Mouse (Mus musculus): ENCODE data around the gene Vsx2.

DNA sequence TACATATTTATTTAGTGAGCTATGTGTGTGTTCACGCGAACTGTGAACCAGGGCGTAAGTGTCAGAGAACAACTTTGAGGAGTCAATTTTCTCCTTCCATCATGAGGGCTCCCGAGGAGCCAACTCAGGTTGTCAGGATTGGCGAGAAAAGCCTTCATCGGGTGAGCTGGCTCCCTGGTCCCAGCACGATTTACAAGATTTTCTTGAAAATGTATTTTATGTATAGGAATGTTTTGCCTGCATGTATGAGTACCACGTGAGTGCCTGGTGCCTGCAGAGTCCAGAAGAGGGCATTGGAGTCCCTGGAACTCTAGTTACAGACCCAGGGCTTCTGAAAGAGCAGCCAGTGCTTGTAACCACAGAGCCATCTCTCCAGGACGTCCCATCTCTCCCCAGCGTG lies 48.1 kb downstream of the Vsx2 start:
- TF ChIP-seq CTCF (IDR thresholded peaks at IDR 0.05; ENCODE audit: extremely low read depth, insufficient read depth, low read length): no peak
- no peak for TF ChIP-seq POLR2A (IDR thresholded peaks at IDR 0.05; ENCODE audit: extremely low read depth, insufficient read depth, low read length)

Data from cortical plate, adult 2 months (tissue).